Mouse (Mus musculus) fat pad, adult 2 months (tissue): ENCODE data around the gene Gm10271.

ENCODE experiments used
- DNase-seq: peaks from one replicate; pipeline ENCODE4 v3.0.0-alpha.2; 2011; ENCODE audit warnings: low read depth, low spot score; ENCODE audit errors: extremely low read depth

Gm10271 gene

GRCm38 (mm10) chr10:116935028-116935427 lies 37.4 kb downstream of the Gm10271 start:
- DNase-seq: no peak

- DNase-seq: no peak
Measured at GRCm38 (mm10) chr10:116933794-116934193, 38.6 kb downstream of the Gm10271 start.

DNA sequence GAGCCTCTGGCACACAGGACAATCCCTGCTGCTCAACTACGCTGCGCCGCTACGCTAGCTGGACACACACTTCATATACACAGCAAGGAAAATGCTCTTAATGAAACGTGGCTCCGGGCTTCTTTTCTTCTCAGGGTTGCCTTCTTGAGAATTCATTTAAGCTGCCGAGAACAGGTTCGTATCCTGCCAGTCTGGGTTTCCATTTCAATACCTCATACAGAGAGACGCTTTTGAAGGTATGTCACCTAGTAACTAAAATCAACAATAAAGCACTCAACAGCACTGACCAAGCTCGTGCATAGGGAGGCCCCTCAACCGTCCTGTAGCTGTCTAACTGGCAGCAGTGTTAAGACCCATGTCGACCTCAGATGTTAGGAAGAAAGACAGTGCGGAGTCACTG lies 40.0 kb downstream of the Gm10271 start:
- DNase-seq: no peak

- no peak for DNase-seq
Measured at GRCm38 (mm10) chr10:116931497-116932179, 40.8 kb downstream of the Gm10271 start.

GRCm38 (mm10) chr10:116930936-116931335 lies 41.5 kb downstream of the Gm10271 start:
- no peak for DNase-seq

GRCm38 (mm10) chr10:116930506-116930905 lies 41.9 kb downstream of the Gm10271 start:
- DNase-seq: no peak

DNA sequence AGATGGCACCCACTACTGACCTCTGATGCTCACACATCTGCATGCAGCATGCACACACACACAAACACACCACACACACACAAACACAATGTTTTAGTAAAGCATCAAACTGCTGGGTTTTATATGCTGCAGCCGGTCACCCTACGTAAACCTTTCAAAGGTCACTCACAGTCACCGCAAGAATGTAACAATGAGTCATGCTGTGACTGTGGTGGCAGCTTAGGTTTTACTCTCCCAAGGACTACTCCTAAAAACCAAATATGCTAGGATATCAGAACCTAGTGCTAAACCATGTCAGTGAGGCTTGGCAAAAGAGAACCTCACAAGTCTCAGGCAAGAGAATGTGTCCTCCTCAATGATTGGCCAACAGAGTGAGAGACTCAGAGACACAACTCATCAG lies 43.6 kb downstream of the Gm10271 start:
- no peak for DNase-seq

GRCm38 (mm10) chr10:116926428-116927113 lies 45.8 kb downstream of the Gm10271 start:
- DNase-seq: no peak

DNA sequence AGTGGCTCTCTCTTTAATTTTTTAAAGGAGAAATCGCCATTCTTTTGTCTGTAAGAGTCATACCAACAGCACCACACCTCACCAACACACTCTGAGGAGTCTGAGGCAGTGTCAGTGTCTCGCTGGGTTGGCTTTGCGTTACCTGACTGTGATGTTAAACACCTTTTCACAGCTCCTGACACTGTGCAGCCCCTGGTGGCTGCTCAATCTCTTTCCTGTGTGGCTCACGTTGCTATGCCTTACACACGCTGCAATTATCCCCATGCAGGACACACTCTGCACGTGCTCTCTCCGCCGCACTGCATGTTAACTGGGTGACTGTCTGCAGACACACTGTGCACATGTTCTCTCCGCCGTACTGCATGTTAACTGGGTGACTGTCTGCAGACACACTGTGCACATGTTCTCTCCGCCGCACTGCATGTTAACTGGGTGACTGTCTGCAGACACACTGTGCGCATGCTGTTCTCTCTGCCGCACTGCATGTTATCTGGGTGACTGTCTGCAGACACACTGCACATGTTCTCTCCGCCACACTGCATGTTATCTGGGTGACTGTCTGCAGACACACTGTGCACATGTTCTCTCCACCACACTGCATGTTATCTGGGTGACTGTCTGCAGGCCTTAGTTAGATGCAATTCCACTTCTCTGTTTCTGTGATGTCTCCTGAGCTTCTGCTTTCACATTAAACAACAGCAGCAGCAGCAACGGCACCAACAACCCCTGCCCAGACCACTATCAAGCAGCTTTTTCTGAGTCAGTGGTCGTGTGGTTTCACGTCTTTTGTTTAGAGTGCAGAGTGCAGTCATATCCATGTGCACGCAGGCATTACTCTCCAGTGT lies 48.5 kb downstream of the Gm10271 start:
- DNase-seq: no peak

- no peak for DNase-seq
Measured at GRCm38 (mm10) chr10:116922161-116922560, 50.2 kb downstream of the Gm10271 start.

GRCm38 (mm10) chr10:116921416-116921815 lies 51.0 kb downstream of the Gm10271 start:
- no peak for DNase-seq

DNA sequence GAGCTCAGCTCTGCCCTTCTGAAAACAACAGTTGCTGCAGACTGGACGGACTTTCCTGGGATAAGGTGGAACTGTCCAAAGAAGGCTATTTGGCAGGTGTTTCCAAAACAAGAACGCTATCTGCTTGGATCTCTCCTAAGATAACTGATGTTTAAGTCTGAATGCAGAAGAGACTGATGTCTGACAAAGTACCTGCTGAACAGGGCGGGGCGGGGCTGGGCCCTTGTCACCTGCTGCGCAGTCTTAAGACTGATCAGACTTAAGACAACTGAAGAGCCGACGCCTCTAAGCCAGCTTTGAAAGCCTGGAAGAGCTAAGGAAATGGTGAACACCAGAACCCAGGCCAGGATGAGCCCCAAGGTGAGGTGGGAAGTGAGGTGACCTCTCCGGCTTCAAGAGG lies 51.8 kb downstream of the Gm10271 start:
- DNase-seq: no peak

GRCm38 (mm10) chr10:116919368-116920317 lies 52.8 kb downstream of the Gm10271 start:
- DNase-seq: no peak

GRCm38 (mm10) chr10:116916581-116916980 lies 55.8 kb downstream of the Gm10271 start:
- no peak for DNase-seq

DNA sequence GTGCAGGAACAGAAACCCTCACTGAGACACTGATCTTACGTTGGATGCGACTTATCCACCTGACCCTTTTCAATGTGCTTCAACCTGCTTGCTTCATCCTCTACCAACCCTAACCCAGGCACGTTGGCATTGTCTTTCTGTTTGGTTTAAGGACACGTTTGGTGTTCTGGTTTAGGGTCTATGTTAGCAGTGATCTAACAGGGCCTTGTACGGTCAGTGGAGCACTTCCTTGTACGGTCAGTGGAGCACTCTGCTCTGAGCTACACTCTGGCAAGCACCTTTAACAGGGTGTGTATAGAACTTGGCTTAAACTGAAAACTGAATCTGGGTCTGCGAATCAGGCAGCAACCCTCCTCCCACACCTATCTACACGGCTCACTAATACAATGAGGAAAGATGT lies 57.1 kb downstream of the Gm10271 start:
- no peak for DNase-seq

GRCm38 (mm10) chr10:116914586-116914985 lies 57.8 kb downstream of the Gm10271 start:
- no peak for DNase-seq

DNA sequence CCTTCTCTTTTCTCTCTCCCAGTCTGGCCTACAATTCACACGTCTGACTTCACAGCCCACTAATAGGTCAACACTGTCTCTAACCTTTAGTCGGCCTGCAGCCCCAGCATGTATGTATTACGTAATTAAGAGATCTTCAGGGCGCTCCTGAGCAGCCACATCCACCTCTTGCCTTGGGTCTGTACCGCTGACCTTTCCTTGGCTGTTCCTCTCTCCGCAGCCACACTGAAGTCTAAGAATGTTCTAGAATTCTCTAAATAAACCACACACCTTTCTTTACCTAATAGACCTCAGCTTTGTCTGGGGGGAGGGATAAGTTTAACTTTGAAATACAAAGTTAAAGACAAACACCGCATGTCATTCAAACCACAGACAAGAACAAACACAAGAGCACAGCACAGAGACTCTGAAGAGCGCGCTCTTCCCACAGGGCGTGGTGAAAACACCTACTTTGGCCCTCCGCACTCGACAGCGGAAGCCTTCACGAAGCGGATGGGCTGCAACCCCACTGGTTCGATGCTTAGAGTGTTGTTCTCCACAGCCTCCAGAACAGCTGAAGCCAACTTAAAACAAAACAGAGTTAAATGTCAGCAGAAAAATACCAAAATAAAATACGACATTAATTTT lies 58.6 kb downstream of the Gm10271 start:
- no peak for DNase-seq

DNA sequence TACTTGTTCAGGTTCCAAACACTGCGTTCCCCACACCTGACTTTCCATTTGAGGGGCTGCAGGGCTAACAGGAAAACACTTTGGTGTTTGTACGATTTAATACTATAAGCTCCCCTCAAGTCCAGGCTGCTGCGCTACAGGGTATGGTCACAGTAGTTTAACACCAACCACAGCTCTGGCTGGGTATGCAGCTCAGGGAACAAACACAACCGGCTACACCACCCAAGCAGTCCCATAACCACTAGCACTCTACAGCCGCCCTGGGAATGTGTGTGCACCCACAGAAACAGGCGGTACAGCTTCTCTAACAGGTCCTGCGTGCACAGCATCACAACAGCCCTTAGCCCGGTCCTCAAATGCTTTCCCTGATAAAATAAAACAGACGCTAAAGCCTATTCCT lies 59.6 kb downstream of the Gm10271 start:
- DNase-seq: no peak

GRCm38 (mm10) chr10:116908901-116909642 lies 63.3 kb downstream of the Gm10271 start:
- no peak for DNase-seq
